Mouse (Mus musculus) retina, postnatal 1 day (tissue): Measurements from ENCODE around the gene Dapl1.

Source experiments
- DNase-seq: peaks from one replicate; pipeline ENCODE4 v3.0.0-alpha.2; 2012

Gene Dapl1

GRCm38 (mm10) chr2:59474336-59474735 lies 10.1 kb upstream of the Dapl1 start:
- DNase-seq = no peak

- no peak for DNase-seq
These were observed 627 bp downstream of the Dapl1 start for GRCm38 (mm10) chr2:59485080-59485479.

GRCm38 (mm10) chr2:59485657-59486056 lies 1.2 kb downstream of the Dapl1 start:
- peak; percentile 94 for DNase-seq

- peak; percentile 63 for DNase-seq
These were observed 1.9 kb downstream of the Dapl1 start for GRCm38 (mm10) chr2:59486196-59486845.

- DNase-seq = no peak
These were observed 3.8 kb downstream of the Dapl1 start for GRCm38 (mm10) chr2:59488235-59488634.

GRCm38 (mm10) chr2:59490353-59490752 lies 5.9 kb downstream of the Dapl1 start:
- no peak for DNase-seq

GRCm38 (mm10) chr2:59493445-59494085 lies 9.1 kb downstream of the Dapl1 start:
- peak; percentile 92 for DNase-seq

GRCm38 (mm10) chr2:59499146-59499545 lies 14.7 kb downstream of the Dapl1 start:
- DNase-seq = no peak

- DNase-seq = no peak
These were observed 15.3 kb downstream of the Dapl1 start for GRCm38 (mm10) chr2:59499717-59500116.

- no peak for DNase-seq
These were observed 24.6 kb downstream of the Dapl1 start for GRCm38 (mm10) chr2:59509061-59509460.

- no peak for DNase-seq
These were observed 26.0 kb downstream of the Dapl1 start for GRCm38 (mm10) chr2:59510416-59510815.

- no peak for DNase-seq
These were observed 26.4 kb downstream of the Dapl1 start for GRCm38 (mm10) chr2:59510882-59511281.

GRCm38 (mm10) chr2:59520663-59521062 lies 36.2 kb downstream of the Dapl1 start:
- no peak for DNase-seq

GRCm38 (mm10) chr2:59522079-59522684 lies 37.7 kb downstream of the Dapl1 start:
- peak; percentile 90 for DNase-seq

GRCm38 (mm10) chr2:59523526-59523925 lies 39.1 kb downstream of the Dapl1 start:
- DNase-seq = no peak

GRCm38 (mm10) chr2:59526893-59527292 lies 42.4 kb downstream of the Dapl1 start:
- DNase-seq = peak; percentile 49

- DNase-seq = peak; percentile 60
These were observed 45.2 kb downstream of the Dapl1 start for GRCm38 (mm10) chr2:59529574-59530080.

GRCm38 (mm10) chr2:59530811-59531210 lies 46.4 kb downstream of the Dapl1 start:
- no peak for DNase-seq

GRCm38 (mm10) chr2:59532999-59533398 lies 48.5 kb downstream of the Dapl1 start:
- DNase-seq = no peak

- DNase-seq = no peak
These were observed 49.1 kb downstream of the Dapl1 start for GRCm38 (mm10) chr2:59533504-59533903.

GRCm38 (mm10) chr2:59533971-59534748 lies 49.7 kb downstream of the Dapl1 start:
- no peak for DNase-seq

- DNase-seq = no peak
These were observed 52.5 kb downstream of the Dapl1 start for GRCm38 (mm10) chr2:59536958-59537357.

- DNase-seq = no peak
These were observed 53.6 kb downstream of the Dapl1 start for GRCm38 (mm10) chr2:59538031-59538430.
